Mouse (Mus musculus): Measurements from ENCODE around the gene Ick. TPM values are rescaled to one million over a fixed set of nuclear protein-coding genes. Genes with fewer than 3 reads are reported as not detected.

Ick gene
- 6.1 and 6.5 TPM in 2 replicates for total RNA-seq (2012; rRNA removed)
- polyA plus RNA-seq (2012; ENCODE audit: insufficient read depth in 1 of 2, insufficient read length in 2 of 2, low read depth in 1 of 2, low replicate concordance in 2 of 2, missing spikeins in 1 of 2): 10 to 100 TPM in 1 of 2 experiments, not detected in 1; 16.1 TPM

DNA sequence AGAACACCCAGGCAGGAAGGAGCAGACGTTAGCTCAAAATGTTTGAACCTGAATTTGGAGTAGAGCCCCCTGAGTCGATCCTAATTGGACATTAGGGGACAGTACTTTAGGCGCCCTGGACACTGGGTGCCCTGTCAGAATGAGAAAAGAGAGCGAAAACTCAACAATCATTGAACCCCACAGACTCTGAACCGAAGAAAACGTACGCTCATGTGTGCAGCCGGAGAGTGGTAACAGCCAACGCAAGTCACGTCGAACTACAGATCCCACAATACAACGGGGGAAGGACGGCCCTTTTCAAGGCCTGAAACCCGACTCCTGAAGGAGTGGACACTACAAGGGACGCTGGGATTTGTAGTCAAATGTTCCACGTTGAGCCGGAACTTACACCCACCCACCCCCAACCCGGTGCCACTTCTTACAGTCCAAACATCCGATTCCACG lies at the start of gene Ick, which contains the start of gene Fbxo9:
Ick (plus strand) TSS at position 397 of the 444 bp plus-strand sequence.
Fbxo9 (minus strand) TSS at position 270 of the 444 bp plus-strand sequence.
- H3K4me3 ChIP-seq (ENCODE audit: control insufficient read depth in 1 of 2, insufficient read depth in 1 of 2, low read depth in 2 of 2, low read length in 2 of 2): peak within 1 kb of the TSS; percentile 70 to 86
- H3K4me1 ChIP-seq (ENCODE audit: control insufficient read depth in 1 of 2, insufficient read depth in 2 of 2, low read length in 2 of 2): peaks cover 12 to 42% of the 10 kb centered on the region in 2 experiments
- peaks cover 30% of the 10 kb centered on the region for H3K79me2 ChIP-seq (ENCODE audit: control insufficient read depth, insufficient read depth, low read length, poor library complexity)
- peak within 1 kb of the TSS; percentile 98 for H3K9ac ChIP-seq (ENCODE audit: control insufficient read depth, low read depth, low read length, poor library complexity, severe bottlenecking)
- H3K36me3 ChIP-seq (ENCODE audit: control insufficient read depth in 1 of 2, insufficient read depth in 2 of 2, low read length in 2 of 2): peaks cover 0 to 47% of the 10 kb centered on the region in 2 experiments; a peak in 2 of 4 replicates
- H3K9me3 ChIP-seq (replicated peaks; ENCODE audit: insufficient read depth, low read length): no peaks in the 10 kb centered on the region
- DNase-seq (ENCODE audit: low read depth, low spot score): peak; percentile 98
- H3K27ac ChIP-seq (ENCODE audit: control insufficient read depth, low read depth, low read length): peak within 1 kb of the TSS; percentile 99
- no peaks in the 10 kb centered on the region for H3K27me3 ChIP-seq (ENCODE audit: control insufficient read depth in 1 of 2, insufficient read depth in 2 of 2, low read length in 2 of 2)
- no peak for TF ChIP-seq ZMIZ1 (IDR thresholded peaks at IDR 0.05; ENCODE audit: low read depth, low read length)
- TF ChIP-seq MEF2A (IDR thresholded peaks at IDR 0.05; ENCODE audit: extremely low read depth, insufficient replicate concordance, low read depth, low read length, poor library complexity, severe bottlenecking): no peak
- TF ChIP-seq SIN3A (IDR thresholded peaks at IDR 0.05; ENCODE audit: low read length): peak; percentile 83
- no peak for TF ChIP-seq ZKSCAN1 (IDR thresholded peaks at IDR 0.05; ENCODE audit: low read depth, low read length)
- TF ChIP-seq GABPA (IDR thresholded peaks at IDR 0.05; ENCODE audit: low read depth, low read length): no peak
- TF ChIP-seq TBP (IDR thresholded peaks at IDR 0.05; ENCODE audit: low read depth, low read length): no peak; the same call in none of the 2 replicates
- TF ChIP-seq RCOR1 (IDR thresholded peaks at IDR 0.05; ENCODE audit: low read depth, low read length): no peak
- TF ChIP-seq UBTF (IDR thresholded peaks at IDR 0.05; ENCODE audit: borderline replicate concordance, insufficient read depth, low read depth, low read length): no peak
- no peak for TF ChIP-seq USF1 (IDR thresholded peaks at IDR 0.05; ENCODE audit: low read depth, low read length)
- TF ChIP-seq POLR2AphosphoS5 (IDR thresholded peaks at IDR 0.05; ENCODE audit: borderline replicate concordance, low read depth, low read length): no peak
- TF ChIP-seq TCF12 (IDR thresholded peaks at IDR 0.05; ENCODE audit: low read depth, low read length): no peak
- TF ChIP-seq KAT2A (conservative IDR thresholded peaks at IDR 0.05; ENCODE audit: low read depth, low read length): peak; percentile 92
- TF ChIP-seq GATA1 (IDR thresholded peaks at IDR 0.05; ENCODE audit: low read depth, low read length): no peak
- peak; percentile 18; the same call in 1 of the 2 replicates for TF ChIP-seq MAZ (IDR thresholded peaks at IDR 0.05; ENCODE audit: low read depth, low read length)
- no peak for TF ChIP-seq ZC3H11A (IDR thresholded peaks at IDR 0.05; ENCODE audit: low read depth, low read length)
- peak; percentile 69 for TF ChIP-seq MYC (IDR thresholded peaks at IDR 0.05; ENCODE audit: low read depth, low read length)
- TF ChIP-seq EP300 (IDR thresholded peaks at IDR 0.05; ENCODE audit: low read depth in 1 of 2, low read length in 2 of 2): no peak
- TF ChIP-seq MXI1 (IDR thresholded peaks at IDR 0.05; ENCODE audit: low read depth, low read length): peak; percentile 67
- no peak; the same call in 1 of the 2 replicates for TF ChIP-seq ETS1 (IDR thresholded peaks at IDR 0.05; ENCODE audit: low read depth, low read length)
- no peak for TF ChIP-seq SMC3 (IDR thresholded peaks at IDR 0.05; ENCODE audit: low read depth, low read length)
- TF ChIP-seq USF2 (IDR thresholded peaks at IDR 0.05; ENCODE audit: borderline replicate concordance in 1 of 2, insufficient read depth in 1 of 2, low read depth in 1 of 2, low read length in 2 of 2): no peak
- no peak for TF ChIP-seq CHD2 (IDR thresholded peaks at IDR 0.05; ENCODE audit: low read length)
- TF ChIP-seq ELF1 (IDR thresholded peaks at IDR 0.05; ENCODE audit: low read depth, low read length): peak; percentile 83
- TF ChIP-seq MYB (IDR thresholded peaks at IDR 0.05; ENCODE audit: low read depth, low read length): no peak
- no peak for TF ChIP-seq CTCF (IDR thresholded peaks at IDR 0.05 in 2 of 3, conservative IDR thresholded peaks at IDR 0.05 in 1 of 3; ENCODE audit: control insufficient read depth in 1 of 3, insufficient read depth in 1 of 3, low read depth in 2 of 3, low read length in 3 of 3, poor library complexity in 1 of 3, severe bottlenecking in 1 of 3)
- TF ChIP-seq NELFE (IDR thresholded peaks at IDR 0.05; ENCODE audit: low read depth, low read length): peak; percentile 16; the same call in 1 of the 2 replicates
- no peak for TF ChIP-seq ZNF384 (IDR thresholded peaks at IDR 0.05; ENCODE audit: low read depth, low read length)
- no peak for TF ChIP-seq JUND (IDR thresholded peaks at IDR 0.05; ENCODE audit: low read depth, low read length)
- peak; percentile 95 for TF ChIP-seq HCFC1 (IDR thresholded peaks at IDR 0.05; ENCODE audit: low read depth, low read length)
- TF ChIP-seq TAL1 (IDR thresholded peaks at IDR 0.05; ENCODE audit: low read length): no peak
- TF ChIP-seq CHD1 (IDR thresholded peaks at IDR 0.05; ENCODE audit: low read depth, low read length): no peak
- TF ChIP-seq MAX (IDR thresholded peaks at IDR 0.05; ENCODE audit: low read length): peak; percentile 20; the same call in 1 of the 2 replicates
- peak in 1 of 2 experiments; percentile 50; a peak in 2 of 4 replicates for TF ChIP-seq POLR2A (IDR thresholded peaks at IDR 0.05; ENCODE audit: control insufficient read depth in 1 of 2, insufficient read depth in 1 of 2, low read depth in 1 of 2, low read length in 2 of 2, poor library complexity in 1 of 2)
- no peak for TF ChIP-seq RAD21 (IDR thresholded peaks at IDR 0.05; ENCODE audit: low read depth, low read length)
- no peak for TF ChIP-seq E2F4 (IDR thresholded peaks at IDR 0.05; ENCODE audit: borderline replicate concordance, low read depth, low read length)
- TF ChIP-seq MAFK (IDR thresholded peaks at IDR 0.05; ENCODE audit: borderline replicate concordance, low read depth, low read length): no peak
- no peak for TF ChIP-seq NRF1 (IDR thresholded peaks at IDR 0.05; ENCODE audit: insufficient read depth, low read depth, low read length, poor library complexity, severe bottlenecking)

Measured in MEL (cell line).